Mouse (Mus musculus) lung, postnatal 0 days (tissue): ENCODE results near the gene Efcab12.
A peak's percentile ranks its signal among the peaks of the same experiment; 100 is the strongest.

Experiments
- CTCF ChIP-seq: IDR thresholded peaks from 2 replicates; pipeline ENCODE4 v1.5.1; 2016; ENCODE audit warnings: antibody characterized with exemption, mild to moderate bottlenecking
- EP300 ChIP-seq: IDR thresholded peaks from 2 replicates; pipeline ENCODE4 v1.6.1; 2016; ENCODE audit warnings: antibody characterized with exemption, mild to moderate bottlenecking, control low read depth

GRCm38 (mm10) chr6:115772604-115773003 is 65.6 kb downstream of the Efcab12 start:
- TF ChIP-seq EP300 = no peak
- peak; percentile 53 for TF ChIP-seq CTCF
